Mouse (Mus musculus) mesoderm, embryonic 11.5 days (tissue): ENCODE results near the gene Tub.

Experiments used
- DNase-seq: peaks from one replicate; pipeline ENCODE4 v3.0.0-alpha.2; 2012; ENCODE audit warnings: low read depth, low spot score

Tub gene

GRCm38 (mm10) chr7:108985934-108986708, 36.0 kb downstream of the Tub start:
- DNase-seq, result no peak

- DNase-seq, result no peak
Observed at GRCm38 (mm10) chr7:108991207-108991606, 41.1 kb downstream of the Tub start.

- no peak for DNase-seq
Observed at GRCm38 (mm10) chr7:108993230-108993629, 43.1 kb downstream of the Tub start.

GRCm38 (mm10) chr7:108993881-108994291, 43.7 kb downstream of the Tub start:
- no peak for DNase-seq

- DNase-seq, result no peak
Observed at GRCm38 (mm10) chr7:108996156-108996555, 46.0 kb downstream of the Tub start.

- DNase-seq, result peak; percentile 53
Observed at GRCm38 (mm10) chr7:109000315-109000954, 50.3 kb downstream of the Tub start.

- DNase-seq, result no peak
Observed at GRCm38 (mm10) chr7:109001971-109002370, 51.8 kb downstream of the Tub start.

GRCm38 (mm10) chr7:109003653-109004052, 53.5 kb downstream of the Tub start:
- no peak for DNase-seq

- no peak for DNase-seq
Observed at GRCm38 (mm10) chr7:109009260-109009659, 59.1 kb downstream of the Tub start.

GRCm38 (mm10) chr7:109010720-109011595, 60.8 kb downstream of the Tub start:
- peak; percentile 34 for DNase-seq

- peak; percentile 47 for DNase-seq
Observed at GRCm38 (mm10) chr7:109011596-109012180, 61.5 kb downstream of the Tub start.

- no peak for DNase-seq
Observed at GRCm38 (mm10) chr7:109012575-109012974, 62.4 kb downstream of the Tub start.

- DNase-seq, result no peak
Observed at GRCm38 (mm10) chr7:109012998-109013625, 63.0 kb downstream of the Tub start.

- no peak for DNase-seq
Observed at GRCm38 (mm10) chr7:109014851-109015250, 64.7 kb downstream of the Tub start.

GRCm38 (mm10) chr7:109016378-109016923, 66.3 kb downstream of the Tub start:
- DNase-seq, result peak; percentile 63

- DNase-seq, result no peak
Observed at GRCm38 (mm10) chr7:109019243-109019642, 69.1 kb downstream of the Tub start.

- DNase-seq, result peak; percentile 74
Observed at GRCm38 (mm10) chr7:109021428-109021827, 71.3 kb downstream of the Tub start.

GRCm38 (mm10) chr7:109025743-109026142, 75.6 kb downstream of the Tub start:
- DNase-seq, result no peak

GRCm38 (mm10) chr7:109026976-109027375, 76.8 kb downstream of the Tub start:
- no peak for DNase-seq

- no peak for DNase-seq
Observed at GRCm38 (mm10) chr7:109027721-109028120, 77.6 kb downstream of the Tub start.

- peak; percentile 71 for DNase-seq
Observed at GRCm38 (mm10) chr7:109028204-109028603, 78.1 kb downstream of the Tub start.
